Mouse (Mus musculus): Measurements from ENCODE around the gene 4930442H23Rik. TPM values are rescaled to one million over a fixed set of nuclear protein-coding genes. Genes with fewer than 3 reads are reported as not detected.
A peak's percentile ranks its signal among the peaks of the same experiment; 100 is the strongest.

Gene 4930442H23Rik
- polyA plus RNA-seq, 1 experiment from 2014 or later: not detected

GRCm38 (mm10) chr10:81135831-81136705, 47.6 kb downstream of the 4930442H23Rik start:
- peaks cover 51% of the 10 kb centered on the region for H3K4me1 ChIP-seq (replicated peaks)
- under 1% methylated on average over 85 of the region's 86 CpGs for WGBS
- ATAC-seq (replicated peaks; ENCODE audit: insufficient number of reproducible peaks, insufficient read depth, low FRiP score, low read depth): peak; percentile 37
- peak overlapping the region; percentile 98 for H3K4me3 ChIP-seq
- no peaks in the 10 kb centered on the region for H3K27me3 ChIP-seq
- no peaks in the 10 kb centered on the region for H3K36me3 ChIP-seq
- H3K27ac ChIP-seq: peak overlapping the region; percentile 99
- H3K4me2 ChIP-seq: peak overlapping the region; percentile 93
- H3K9me3 ChIP-seq (replicated peaks): no peaks in the 10 kb centered on the region
- H3K9ac ChIP-seq: peak overlapping the region; percentile 98

GRCm38 (mm10) chr10:81134966-81135681, 48.5 kb downstream of the 4930442H23Rik start, which contains the start of gene Zbtb7a:
Zbtb7a (plus strand) TSS chr10:81135220.
- ATAC-seq (replicated peaks; ENCODE audit: insufficient number of reproducible peaks, insufficient read depth, low FRiP score, low read depth): no peak
- Histone ChIP-seq H3K4me1 (replicated peaks) (peaks cover 42% of the 10 kb centered on the region), H3K4me2 (peak within 1 kb of the TSS; percentile 93), H3K27me3 (no peaks in the 10 kb centered on the region), H3K9me3 (replicated peaks) (no peaks in the 10 kb centered on the region), H3K4me3 (peak within 1 kb of the TSS; percentile 98), H3K36me3 (no peaks in the 10 kb centered on the region), H3K9ac (peak within 1 kb of the TSS; percentile 98), H3K27ac (peak within 1 kb of the TSS; percentile 99)
- 3% methylated on average over 41 of the region's 41 CpGs for WGBS

DNA sequence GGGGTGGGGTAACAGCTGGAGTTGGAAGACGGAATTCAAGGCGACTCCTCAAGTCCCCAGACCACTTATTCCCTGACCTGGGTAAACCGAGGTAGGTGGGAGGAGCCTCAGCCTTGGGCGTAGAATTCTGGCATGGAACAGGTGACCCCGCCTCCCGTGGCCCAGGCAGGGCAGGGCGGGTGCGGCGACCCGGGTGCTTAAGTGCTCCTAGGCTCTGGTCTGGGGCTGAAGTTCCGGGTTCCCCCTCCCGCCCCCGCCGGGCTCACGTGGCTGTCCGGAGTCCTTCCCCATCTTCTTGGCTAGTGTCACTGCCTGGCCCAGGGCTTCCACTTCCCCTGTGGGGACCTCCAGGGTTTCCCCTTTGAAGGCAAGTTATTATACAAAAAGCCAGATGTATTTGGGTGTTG, 49.5 kb downstream of the 4930442H23Rik start:
- Histone ChIP-seq H3K9me3 (replicated peaks) (no peaks in the 10 kb centered on the region), H3K9ac (no peak overlapping the region), H3K27ac (peak overlapping the region; percentile 8; the same call in 1 of the 2 replicates), H3K27me3 (no peaks in the 10 kb centered on the region), H3K36me3 (no peaks in the 10 kb centered on the region), H3K4me2 (peak overlapping the region; percentile 93), H3K4me3 (peak overlapping the region; percentile 98), H3K4me1 (replicated peaks) (peaks cover 39% of the 10 kb centered on the region)
- WGBS: 3% methylated on average over 16 of the region's 16 CpGs
- ATAC-seq (replicated peaks; ENCODE audit: insufficient number of reproducible peaks, insufficient read depth, low FRiP score, low read depth): no peak

Other genes with a start within 250 kb of the 4930442H23Rik start
- gene Gng7, start 168.9 kb downstream of the 4930442H23Rik start, polyA plus RNA-seq (2015; fragmentation: Nextera tagmentation; extraction: Ambion mirVana): 1.1 and 1.9 TPM in 2 replicates
- gene Diras1, start 158.2 kb downstream of the 4930442H23Rik start, polyA plus RNA-seq (2015; fragmentation: Nextera tagmentation; extraction: Ambion mirVana): 0.29 TPM in 1 of 2 replicates, not detected in the other
- 7.1 and 11.8 TPM in 2 replicates for gene Slc39a3, start 146.4 kb downstream of the 4930442H23Rik start, polyA plus RNA-seq (2015; fragmentation: Nextera tagmentation; extraction: Ambion mirVana)
- gene Sgta, start 123.7 kb downstream of the 4930442H23Rik start, polyA plus RNA-seq (2015; fragmentation: Nextera tagmentation; extraction: Ambion mirVana): 133 and 166 TPM in 2 replicates
- 22.3 and 31.6 TPM in 2 replicates for gene Thop1, start 113.8 kb downstream of the 4930442H23Rik start, polyA plus RNA-seq (2015; fragmentation: Nextera tagmentation; extraction: Ambion mirVana)
- gene Creb3l3, start 85.0 kb downstream of the 4930442H23Rik start, polyA plus RNA-seq (2015; fragmentation: Nextera tagmentation; extraction: Ambion mirVana): 0.48 and 0.99 TPM in 2 replicates
- gene Map2k2, start 77.9 kb downstream of the 4930442H23Rik start, polyA plus RNA-seq (2015; fragmentation: Nextera tagmentation; extraction: Ambion mirVana): 130 and 153 TPM in 2 replicates
- 25.6 and 31.0 TPM in 2 replicates for gene Zbtb7a, start 48.6 kb downstream of the 4930442H23Rik start, polyA plus RNA-seq (2015; fragmentation: Nextera tagmentation; extraction: Ambion mirVana)
- gene Pias4, start 15.9 kb downstream of the 4930442H23Rik start, polyA plus RNA-seq (2015; fragmentation: Nextera tagmentation; extraction: Ambion mirVana): 29.1 and 41.6 TPM in 2 replicates
- 350 and 441 TPM in 2 replicates for gene Eef2, start 7.2 kb downstream of the 4930442H23Rik start, polyA plus RNA-seq (2015; fragmentation: Nextera tagmentation; extraction: Ambion mirVana)
- 38.4 and 43.1 TPM in 2 replicates for gene Dapk3, start 844 bp downstream of the 4930442H23Rik start, polyA plus RNA-seq (2015; fragmentation: Nextera tagmentation; extraction: Ambion mirVana)
- gene Nmrk2, start 18.2 kb upstream of the 4930442H23Rik start, polyA plus RNA-seq (2015; fragmentation: Nextera tagmentation; extraction: Ambion mirVana): 7.3 and 9.1 TPM in 2 replicates
- 0.25 and 1.1 TPM in 2 replicates for gene Atcay, start 47.0 kb upstream of the 4930442H23Rik start, polyA plus RNA-seq (2015; fragmentation: Nextera tagmentation; extraction: Ambion mirVana)
- 6.0 and 7.5 TPM in 2 replicates for gene Zfr2, start 49.3 kb upstream of the 4930442H23Rik start, polyA plus RNA-seq (2015; fragmentation: Nextera tagmentation; extraction: Ambion mirVana)
- 1.6 and 3.6 TPM in 2 replicates for gene Matk, start 69.1 kb upstream of the 4930442H23Rik start, polyA plus RNA-seq (2015; fragmentation: Nextera tagmentation; extraction: Ambion mirVana)
- gene Mrpl54, start 83.1 kb upstream of the 4930442H23Rik start, polyA plus RNA-seq (2015; fragmentation: Nextera tagmentation; extraction: Ambion mirVana): 208 and 226 TPM in 2 replicates
- 42.3 and 61.2 TPM in 2 replicates for gene Apba3, start 83.1 kb upstream of the 4930442H23Rik start, polyA plus RNA-seq (2015; fragmentation: Nextera tagmentation; extraction: Ambion mirVana)
- gene Tjp3, start 107.7 kb upstream of the 4930442H23Rik start, polyA plus RNA-seq (2015; fragmentation: Nextera tagmentation; extraction: Ambion mirVana): 3.2 and 4.3 TPM in 2 replicates
- gene Pip5k1c, start 109.1 kb upstream of the 4930442H23Rik start, polyA plus RNA-seq (2015; fragmentation: Nextera tagmentation; extraction: Ambion mirVana): 26.2 and 38.2 TPM in 2 replicates
- 23.5 and 34.1 TPM in 2 replicates for gene Cactin, start 137.3 kb upstream of the 4930442H23Rik start, polyA plus RNA-seq (2015; fragmentation: Nextera tagmentation; extraction: Ambion mirVana)
- gene Tbxa2r, start 144.9 kb upstream of the 4930442H23Rik start, polyA plus RNA-seq (2015; fragmentation: Nextera tagmentation; extraction: Ambion mirVana): 11.3 and 17.9 TPM in 2 replicates
- gene Gipc3, start 159.4 kb upstream of the 4930442H23Rik start, polyA plus RNA-seq (2015; fragmentation: Nextera tagmentation; extraction: Ambion mirVana): 0.04 TPM in 1 of 2 replicates, not detected in the other
- 82.8 and 83.4 TPM in 2 replicates for gene Hmg20b, start 166.6 kb upstream of the 4930442H23Rik start, polyA plus RNA-seq (2015; fragmentation: Nextera tagmentation; extraction: Ambion mirVana)
- gene Mfsd12, start 173.6 kb upstream of the 4930442H23Rik start, polyA plus RNA-seq (2015; fragmentation: Nextera tagmentation; extraction: Ambion mirVana): 11.7 and 22.3 TPM in 2 replicates
- gene 4930404N11Rik, start 182.0 kb upstream of the 4930442H23Rik start, polyA plus RNA-seq (2015; fragmentation: Nextera tagmentation; extraction: Ambion mirVana): 0.81 and 2.2 TPM in 2 replicates
- gene Fzr1, start 194.7 kb upstream of the 4930442H23Rik start, polyA plus RNA-seq (2015; fragmentation: Nextera tagmentation; extraction: Ambion mirVana): 66.5 and 84.1 TPM in 2 replicates
- gene Dohh, start 200.6 kb upstream of the 4930442H23Rik start, polyA plus RNA-seq (2015; fragmentation: Nextera tagmentation; extraction: Ambion mirVana): 65.2 and 79.9 TPM in 2 replicates
- gene Gm48551, start 200.6 kb upstream of the 4930442H23Rik start, polyA plus RNA-seq (2015; fragmentation: Nextera tagmentation; extraction: Ambion mirVana): 2.2 and 2.3 TPM in 2 replicates
- gene Gm48552, start 205.2 kb upstream of the 4930442H23Rik start, polyA plus RNA-seq (2015; fragmentation: Nextera tagmentation; extraction: Ambion mirVana): 0.84 and 0.91 TPM in 2 replicates
- 3.9 and 4.1 TPM in 2 replicates for gene Smim24, start 209.2 kb upstream of the 4930442H23Rik start, polyA plus RNA-seq (2015; fragmentation: Nextera tagmentation; extraction: Ambion mirVana)

Data from heart, embryonic 15.5 days (tissue).